Mouse (Mus musculus) intestine, embryonic 15.5 days (tissue): ENCODE measurements around the gene Ccr4. TPM values are rescaled to one million over a fixed set of nuclear protein-coding genes. Genes with fewer than 3 reads are reported as not detected.
A peak's percentile ranks its signal among the peaks of the same experiment; 100 is the strongest.

Experiments
- ATAC-seq: fragments of 200-750 bp; cut with Nextera tagmentation; 2 replicates; pipeline ENCODE4 v1.8.0; 2017; ENCODE audit warnings: moderate TSS enrichment, moderate library complexity
- H3K27ac ChIP-seq: fragments of 300-500 bp; sonication (generic); 2 replicates; pipeline ENCODE4 v1.5.1; 2015; ENCODE audit warnings: mild to moderate bottlenecking, inconsistent platforms
- H3K27me3 ChIP-seq: fragments of 300-500 bp; sonication (generic); replicated peaks from 2 replicates; pipeline ENCODE4 v1.6.1; 2015; ENCODE audit warnings: inconsistent platforms
- H3K36me3 ChIP-seq: fragments of 300-500 bp; sonication (generic); 2 replicates; pipeline ENCODE4 v1.6.1; 2015; ENCODE audit warnings: inconsistent platforms
- H3K4me1 ChIP-seq: fragments of 300-500 bp; sonication (generic); replicated peaks from 2 replicates; pipeline ENCODE4 v1.6.1; 2015; ENCODE audit warnings: inconsistent platforms
- H3K4me2 ChIP-seq: fragments of 300-500 bp; sonication (generic); replicated peaks from 2 replicates; pipeline ENCODE4 v1.6.1; 2015; ENCODE audit warnings: mild to moderate bottlenecking, inconsistent platforms
- H3K4me3 ChIP-seq: fragments of 300-500 bp; sonication (generic); replicated peaks from 2 replicates; pipeline ENCODE4 v1.5.1; 2015; ENCODE audit warnings: inconsistent platforms
- H3K9ac ChIP-seq: fragments of 300-500 bp; sonication (generic); 2 replicates; pipeline ENCODE4 v1.6.1; 2015; ENCODE audit warnings: inconsistent platforms
- H3K9me3 ChIP-seq: fragments of 300-500 bp; sonication (generic); 2 replicates; pipeline ENCODE4 v1.6.1; 2016; ENCODE audit warnings: inconsistent platforms
- WGBS: fragments of 180-500 bp; shearing (Covaris S2); methylation state at CpG from one replicate; pipeline ENCODE4 v1.1.7; 2015; 5-methylcytosine and 5-hydroxymethylcytosine counted together
- polyA plus RNA-seq: library from polyadenylated mRNA; unstranded; fragments of >200 nt; fragmentation: Nextera tagmentation; extraction: Ambion mirVana; gene quantifications from 2 replicates; pipeline ENCODE4 v1.2.1, GENCODE M21; 2015

Gene Ccr4
- polyA plus RNA-seq, 1 experiment from 2014 or later = 0.63 TPM

DNA sequence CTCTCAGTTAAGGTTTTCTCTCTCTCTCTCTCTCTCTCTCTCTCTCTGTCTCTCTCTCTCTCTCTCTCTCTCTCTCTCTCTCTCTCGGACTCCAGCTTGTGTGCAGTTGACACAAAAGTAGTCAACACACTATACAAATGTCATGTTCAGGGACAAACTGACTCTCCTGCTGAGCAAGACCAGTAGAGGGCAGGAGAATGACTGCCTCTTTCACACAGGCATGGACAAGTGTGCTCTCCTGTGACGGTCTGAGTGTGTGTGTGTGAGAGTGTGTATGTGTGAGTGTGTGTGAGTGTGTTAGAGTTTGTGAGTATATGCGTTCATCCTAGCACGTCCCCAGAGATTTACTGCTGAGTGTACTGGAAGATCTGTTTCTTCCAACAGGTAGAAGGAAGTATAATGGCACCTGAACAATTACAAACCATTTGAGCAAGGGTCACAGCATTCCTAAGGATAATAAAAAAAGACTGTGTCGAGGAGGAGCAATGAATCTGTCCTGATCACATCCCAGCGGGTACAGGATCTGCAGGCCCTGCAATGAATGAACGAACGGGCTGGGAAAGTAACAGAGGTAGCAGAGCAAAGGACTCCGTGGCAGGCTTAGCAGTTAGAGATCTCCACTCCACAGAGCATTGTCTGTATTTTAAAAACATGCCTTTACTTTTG lies 14.2 kb upstream of the Ccr4 start:
- Histone ChIP-seq H3K9ac (no peak overlapping the region), H3K4me3 (no peak overlapping the region), H3K27ac (peak overlapping the region; percentile 64), H3K9me3 (no peaks in the 10 kb centered on the region), H3K4me2 (peak overlapping the region; percentile 10; the same call in 1 of the 2 replicates), H3K27me3 (no peaks in the 10 kb centered on the region), H3K36me3 (peaks cover 2% of the 10 kb centered on the region), H3K4me1 (peaks cover 19% of the 10 kb centered on the region)
- ATAC-seq = peak; percentile 71
- 37% methylated on average over 9 of the region's 9 CpGs for WGBS

DNA sequence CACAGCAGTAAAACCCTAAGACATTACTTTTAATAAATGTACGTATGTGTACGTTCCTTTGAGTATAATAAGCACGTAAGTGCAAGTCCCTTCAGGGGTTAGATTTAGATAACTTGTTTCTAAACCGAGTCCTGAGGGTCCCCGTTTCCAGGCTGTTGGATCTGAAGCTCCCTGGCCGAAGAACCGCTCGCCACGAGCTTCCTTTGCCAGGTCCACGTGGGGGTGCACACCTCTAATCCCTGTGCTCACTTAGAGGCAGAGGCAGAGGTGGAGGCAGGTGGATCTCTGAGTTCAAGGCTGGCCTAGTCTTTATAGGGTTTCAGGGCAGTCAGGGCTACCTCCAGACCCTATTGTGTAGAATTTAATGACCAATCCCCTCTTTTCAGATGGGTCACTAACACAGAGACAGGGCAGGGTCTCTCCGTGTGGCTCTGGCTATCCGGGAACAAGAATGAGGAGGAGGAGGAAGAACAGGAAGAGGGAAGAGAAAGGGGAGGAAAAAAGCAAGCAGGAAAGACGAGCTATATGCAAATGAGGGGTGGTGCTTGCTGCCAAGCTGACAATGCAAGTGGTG lies 13.3 kb upstream of the Ccr4 start:
- no peak overlapping the region for H3K27ac ChIP-seq
- H3K4me2 ChIP-seq = 0 out of 2 replicates have a peak overlapping the region, but pooled peaks have one; percentile 19
- no peaks in the 10 kb centered on the region for H3K27me3 ChIP-seq
- WGBS = 74% methylated on average over 13 of the region's 13 CpGs
- H3K9ac ChIP-seq = no peak overlapping the region
- H3K9me3 ChIP-seq = no peaks in the 10 kb centered on the region; the same call in 1 of the 2 replicates
- no peak overlapping the region for H3K4me3 ChIP-seq
- no peak for ATAC-seq
- H3K36me3 ChIP-seq = peaks cover 12% of the 10 kb centered on the region
- peaks cover 19% of the 10 kb centered on the region for H3K4me1 ChIP-seq

DNA sequence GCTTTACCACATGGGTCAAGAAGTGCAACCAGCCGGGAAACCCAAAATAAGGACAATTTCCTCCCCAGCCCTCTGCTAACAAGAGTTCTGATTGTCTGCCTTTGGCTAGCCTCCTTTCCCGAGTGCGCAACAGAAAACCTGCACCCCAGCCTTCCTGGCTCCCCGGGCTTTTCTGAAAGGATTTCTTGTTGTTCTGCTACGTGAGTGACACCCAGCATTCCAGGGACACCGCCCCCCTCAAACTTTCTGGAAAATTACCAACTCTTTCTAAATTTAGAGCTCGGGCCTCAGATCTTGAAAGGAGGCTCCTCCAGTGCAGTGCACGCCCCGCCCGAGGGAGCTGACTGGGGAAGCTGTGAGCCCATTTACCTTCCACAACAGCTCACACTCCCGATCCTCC lies 10.6 kb upstream of the Ccr4 start, which contains the start of gene C130032M10Rik:
Gene C130032M10Rik (plus strand): TSS at position 334 of the 400 bp plus-strand sequence.
- H3K9ac ChIP-seq = no peak within 1 kb of the TSS
- WGBS = 70% methylated on average over 11 of the region's 11 CpGs
- peaks cover 3% of the 10 kb centered on the region for H3K9me3 ChIP-seq
- no peak within 1 kb of the TSS for H3K4me3 ChIP-seq
- H3K36me3 ChIP-seq = peaks cover 22% of the 10 kb centered on the region
- ATAC-seq = no peak
- H3K4me1 ChIP-seq = peaks cover 19% of the 10 kb centered on the region
- H3K27me3 ChIP-seq = no peaks in the 10 kb centered on the region
- no peak within 1 kb of the TSS for H3K27ac ChIP-seq
- H3K4me2 ChIP-seq = no peak within 1 kb of the TSS

DNA sequence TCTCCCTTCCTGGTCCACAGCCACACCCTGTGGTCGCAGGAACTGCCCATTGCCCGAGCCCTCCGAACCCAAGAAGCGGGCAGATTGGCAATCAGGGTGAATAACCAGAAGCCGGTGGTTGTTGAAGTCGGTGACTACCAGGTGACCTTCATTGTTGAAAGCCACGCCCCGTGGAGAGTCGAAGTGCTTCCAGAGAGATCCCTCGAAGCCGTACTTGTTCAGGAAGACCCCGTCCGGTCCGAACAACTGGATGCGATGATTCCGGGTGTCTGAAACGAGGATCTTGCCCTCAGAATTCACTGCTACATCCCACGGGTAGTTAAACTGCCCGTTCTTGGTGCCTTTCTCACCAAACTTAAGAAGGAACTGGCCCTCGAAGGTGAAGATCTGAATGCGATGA lies 8.1 kb upstream of the Ccr4 start:
- Histone ChIP-seq H3K4me3 (no peak overlapping the region), H3K9me3 (peaks cover 3% of the 10 kb centered on the region), H3K36me3 (peaks cover 22% of the 10 kb centered on the region), H3K9ac (no peak overlapping the region), H3K27ac (no peak overlapping the region), H3K4me1 (peaks cover 9% of the 10 kb centered on the region; the same call in 1 of the 2 replicates), H3K27me3 (no peaks in the 10 kb centered on the region), H3K4me2 (no peak overlapping the region)
- ATAC-seq = no peak
- WGBS = 98% methylated on average over 21 of the region's 21 CpGs

DNA sequence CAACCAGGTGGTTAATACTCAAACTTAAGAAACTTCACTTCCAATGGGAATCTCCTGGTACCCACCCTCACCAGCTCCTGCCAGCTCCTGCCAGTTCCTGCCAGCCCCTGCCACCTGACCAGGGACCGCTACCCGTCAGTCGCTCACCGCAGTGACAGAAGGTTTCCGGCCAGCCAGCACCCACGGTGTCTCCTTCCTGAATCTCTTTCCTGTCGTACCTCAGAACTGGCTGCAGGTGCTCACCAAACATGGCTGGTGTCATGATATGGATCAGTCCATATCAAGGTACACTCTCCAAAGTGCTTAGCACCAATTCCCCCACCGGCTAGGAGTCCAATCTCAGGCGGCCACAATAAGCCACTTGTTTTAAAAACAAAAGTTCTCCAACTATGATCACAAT lies 5.1 kb upstream of the Ccr4 start:
- Histone ChIP-seq H3K27me3 (no peaks in the 10 kb centered on the region), H3K4me1 (no peaks in the 10 kb centered on the region), H3K9me3 (peaks cover 3% of the 10 kb centered on the region), H3K4me2 (no peak overlapping the region), H3K9ac (no peak overlapping the region), H3K4me3 (no peak overlapping the region), H3K27ac (no peak overlapping the region), H3K36me3 (peaks cover 22% of the 10 kb centered on the region)
- no peak for ATAC-seq
- WGBS = 95% methylated on average over 9 of the region's 9 CpGs

DNA sequence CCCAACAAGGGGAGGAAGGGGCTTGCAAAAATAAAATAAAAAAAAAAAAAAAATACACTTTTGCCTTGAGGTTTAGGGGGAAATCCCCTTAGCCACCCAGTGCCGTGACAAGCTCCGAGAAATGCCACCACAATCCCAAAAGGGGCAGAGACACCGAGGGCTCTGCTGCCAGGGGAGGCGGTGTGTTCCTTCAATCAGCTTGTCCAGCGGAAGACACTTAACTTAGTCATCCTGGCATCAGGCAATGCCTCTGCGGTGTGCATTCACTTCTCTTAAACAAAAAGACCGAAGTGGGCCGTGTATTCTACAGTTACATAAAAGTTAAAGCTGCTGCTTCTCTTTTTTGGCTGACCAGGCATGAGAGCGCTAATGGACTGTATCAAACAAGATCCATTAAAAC lies 2.7 kb upstream of the Ccr4 start:
- no peaks in the 10 kb centered on the region for H3K4me1 ChIP-seq
- H3K36me3 ChIP-seq = peaks cover 5% of the 10 kb centered on the region; the same call in 1 of the 2 replicates
- H3K27me3 ChIP-seq = no peaks in the 10 kb centered on the region
- H3K27ac ChIP-seq = no peak overlapping the region
- no peak overlapping the region for H3K9ac ChIP-seq
- H3K4me3 ChIP-seq = no peak overlapping the region
- H3K9me3 ChIP-seq = 0 out of 2 replicates have a peak, but pooled peaks cover under 1% of the 10 kb centered on the region
- 91% methylated on average over 9 of the region's 9 CpGs for WGBS
- no peak overlapping the region for H3K4me2 ChIP-seq
- ATAC-seq = no peak

DNA sequence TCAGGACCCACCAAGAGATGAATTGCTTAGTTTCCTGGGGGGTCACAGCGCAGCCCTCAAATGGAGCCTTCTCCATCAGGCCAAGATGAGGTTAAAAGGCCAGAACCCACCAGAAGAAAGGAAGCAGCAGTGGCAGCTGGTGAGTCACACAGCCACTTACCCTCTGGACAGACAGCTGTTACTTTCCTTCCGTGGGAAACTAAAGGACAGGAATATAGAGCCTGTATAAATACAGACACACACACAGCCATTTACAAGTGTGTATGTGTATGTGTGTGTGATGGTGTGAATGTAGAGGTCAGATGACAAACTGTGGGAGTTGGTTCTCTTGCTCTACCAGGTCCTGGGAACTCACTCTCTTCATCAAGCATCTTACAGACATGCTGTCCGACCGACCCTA lies 1.8 kb upstream of the Ccr4 start:
- no peak for ATAC-seq

DNA sequence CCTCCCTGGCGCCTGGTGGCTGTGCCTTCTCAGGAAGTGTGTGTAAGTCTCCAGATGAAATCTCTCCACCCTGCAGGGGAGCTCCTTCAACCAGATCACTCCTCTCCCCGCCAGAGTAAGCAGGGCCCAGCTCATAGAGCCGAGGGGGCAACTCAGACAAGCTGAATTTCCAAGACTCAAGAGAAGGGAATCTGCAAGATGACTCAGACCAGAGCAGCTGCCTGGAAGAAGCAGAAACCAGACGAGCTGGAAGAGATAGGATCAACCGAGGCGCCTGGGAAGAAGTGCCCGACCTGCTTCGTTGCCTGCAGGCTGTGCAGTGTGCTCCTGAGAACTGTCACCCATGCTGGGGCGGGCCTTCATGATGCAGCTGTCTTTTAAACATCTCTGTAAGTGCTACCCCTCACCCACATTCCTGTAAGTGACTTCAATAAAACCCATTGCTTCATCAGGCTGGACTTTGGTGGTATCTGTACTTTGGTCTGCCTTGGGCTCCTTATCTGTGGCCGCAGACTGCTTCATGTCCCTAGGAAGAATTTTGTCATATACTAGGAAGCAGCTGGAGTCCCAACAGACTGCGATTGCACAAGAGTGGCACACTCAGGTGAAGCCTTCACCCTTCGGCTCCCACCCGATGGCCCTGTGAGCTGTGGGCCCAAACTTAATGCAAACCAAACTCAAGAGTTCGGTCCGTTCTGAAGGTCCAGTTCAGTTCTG lies 1.8 kb downstream of the Ccr4 start:
- 46% methylated on average over 15 of the region's 15 CpGs for WGBS

More for the DNA sequence above, 1.8 kb upstream of the Ccr4 start:
- H3K4me1 ChIP-seq = no peaks in the 10 kb centered on the region
- H3K9ac ChIP-seq = no peak overlapping the region
- H3K27me3 ChIP-seq = no peaks in the 10 kb centered on the region
- no peaks in the 10 kb centered on the region for H3K9me3 ChIP-seq
- no peaks in the 10 kb centered on the region for H3K36me3 ChIP-seq
- H3K4me3 ChIP-seq = no peak overlapping the region
- 64% methylated on average over 4 of the region's 4 CpGs for WGBS
- no peak overlapping the region for H3K4me2 ChIP-seq
- no peak overlapping the region for H3K27ac ChIP-seq

DNA sequence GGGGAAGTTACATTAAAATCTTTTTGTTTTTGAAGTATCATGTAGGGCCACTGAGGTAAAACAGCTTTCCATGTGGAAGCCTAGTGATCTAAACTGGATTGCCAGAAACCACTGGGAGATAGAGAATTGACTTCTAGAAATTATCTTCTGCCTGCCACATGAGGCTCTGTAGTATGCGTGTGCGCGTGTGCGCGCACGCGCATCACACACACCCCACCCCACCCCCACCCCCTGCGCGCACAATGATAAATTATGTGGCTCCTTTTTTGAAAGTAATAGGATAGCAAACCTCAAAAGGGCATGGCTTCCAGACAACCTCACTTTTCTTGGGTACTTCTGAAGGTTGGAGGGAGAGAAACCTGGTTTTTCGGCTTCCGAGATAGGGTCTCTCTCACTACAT lies 2.8 kb downstream of the Ccr4 start:
- 94% methylated on average over 11 of the region's 11 CpGs for WGBS
- no peak for ATAC-seq

More for the DNA sequence above, 1.8 kb downstream of the Ccr4 start:
- no peaks in the 10 kb centered on the region for H3K4me1 ChIP-seq
- peak; percentile 88 for ATAC-seq
- H3K27ac ChIP-seq = peak overlapping the region; percentile 77
- no peak overlapping the region for H3K4me3 ChIP-seq
- H3K36me3 ChIP-seq = no peaks in the 10 kb centered on the region
- H3K9me3 ChIP-seq = no peaks in the 10 kb centered on the region
- H3K9ac ChIP-seq = no peak overlapping the region
- H3K4me2 ChIP-seq = peak overlapping the region; percentile 30
- H3K27me3 ChIP-seq = no peaks in the 10 kb centered on the region

DNA sequence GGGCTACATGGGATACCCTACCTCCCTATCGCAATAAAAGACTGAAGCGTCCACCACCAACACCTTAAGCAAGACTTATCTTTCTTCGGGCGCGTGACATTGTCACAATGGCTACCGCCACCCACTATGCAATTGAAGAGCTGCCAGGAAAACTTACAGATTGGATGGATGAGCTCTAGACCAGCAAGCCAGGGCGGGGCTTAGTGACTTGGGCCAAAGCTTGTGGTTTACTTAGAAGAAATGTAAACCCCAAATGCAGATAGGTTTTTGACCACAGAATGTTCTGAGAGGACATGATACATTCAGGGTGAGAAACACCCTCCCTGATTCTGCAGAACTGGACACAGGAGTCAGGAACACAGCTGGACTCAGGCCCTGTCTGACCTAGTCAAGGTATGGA lies 3.6 kb downstream of the Ccr4 start:
- 93% methylated on average over 7 of the region's 7 CpGs for WGBS
- Histone ChIP-seq H3K4me1 (no peaks in the 10 kb centered on the region), H3K9me3 (no peaks in the 10 kb centered on the region), H3K27ac (no peak overlapping the region), H3K4me2 (no peak overlapping the region), H3K9ac (no peak overlapping the region), H3K36me3 (no peaks in the 10 kb centered on the region), H3K27me3 (no peaks in the 10 kb centered on the region), H3K4me3 (no peak overlapping the region)
- no peak for ATAC-seq

More for the DNA sequence above, 2.8 kb downstream of the Ccr4 start:
- no peak overlapping the region for H3K27ac ChIP-seq
- no peaks in the 10 kb centered on the region for H3K27me3 ChIP-seq
- no peaks in the 10 kb centered on the region for H3K4me1 ChIP-seq
- no peak overlapping the region for H3K4me2 ChIP-seq
- H3K36me3 ChIP-seq = no peaks in the 10 kb centered on the region
- no peak overlapping the region for H3K9ac ChIP-seq
- no peak overlapping the region for H3K4me3 ChIP-seq
- no peaks in the 10 kb centered on the region for H3K9me3 ChIP-seq

DNA sequence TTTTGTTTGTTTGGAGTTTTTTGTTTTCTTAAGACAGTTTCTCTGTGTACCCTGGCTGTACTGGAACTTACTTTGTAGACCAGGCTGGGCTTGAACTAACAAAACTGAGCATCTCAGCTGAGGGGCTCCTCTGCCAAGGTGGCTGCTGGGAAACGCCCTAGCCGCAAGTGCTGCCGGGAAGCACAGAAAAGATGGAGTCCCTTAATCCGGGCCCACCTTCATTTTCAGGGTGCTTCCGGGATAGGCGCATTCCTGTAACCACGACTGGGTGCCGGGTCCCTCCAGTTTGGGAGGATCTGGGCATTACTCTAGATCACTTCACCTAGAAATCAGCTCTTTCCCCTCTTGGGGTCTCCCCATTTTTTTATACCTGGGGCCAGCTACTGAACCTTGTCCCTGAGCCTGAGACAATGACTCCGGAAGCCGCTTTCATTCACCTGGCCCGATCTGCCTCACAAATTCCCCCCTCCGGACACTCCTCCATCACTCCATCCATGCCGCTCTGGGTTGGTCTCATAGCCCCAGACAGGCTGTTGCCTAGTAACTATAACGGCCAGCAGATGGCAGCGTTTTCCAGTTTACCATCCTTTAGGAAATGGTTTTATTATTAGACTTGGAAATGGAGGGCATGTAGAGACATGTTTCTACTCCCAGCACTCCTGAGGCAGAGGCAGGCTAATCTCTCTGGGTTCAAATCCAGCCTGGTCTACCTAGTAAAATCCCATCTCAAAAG lies 4.8 kb downstream of the Ccr4 start:
- Histone ChIP-seq H3K27ac (no peak overlapping the region), H3K9me3 (no peaks in the 10 kb centered on the region), H3K4me2 (peak overlapping the region; percentile 27; the same call in 1 of the 2 replicates), H3K36me3 (no peaks in the 10 kb centered on the region), H3K4me1 (no peaks in the 10 kb centered on the region), H3K9ac (no peak overlapping the region), H3K4me3 (no peak overlapping the region), H3K27me3 (no peaks in the 10 kb centered on the region)
- ATAC-seq = no peak
- 17% methylated on average over 15 of the region's 15 CpGs for WGBS

DNA sequence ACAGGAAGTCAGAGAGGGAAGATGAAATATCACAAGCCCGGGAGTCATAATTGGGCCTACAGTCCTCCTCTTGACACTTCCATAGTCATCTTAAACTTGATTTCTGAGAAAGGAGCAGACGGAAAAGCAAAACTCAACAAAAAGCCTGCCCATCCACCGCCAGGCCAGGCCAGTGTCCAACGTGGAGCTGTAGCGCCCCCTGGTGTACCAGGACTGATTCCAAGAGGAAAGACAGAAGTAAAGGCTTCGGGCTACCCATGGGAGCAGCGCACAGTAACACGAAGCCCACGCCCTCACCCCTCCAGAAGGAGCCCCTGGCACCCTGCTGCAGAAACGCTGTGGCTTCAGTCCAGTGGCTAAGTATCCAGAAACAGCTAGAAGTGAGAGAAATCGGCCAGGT lies 6.5 kb downstream of the Ccr4 start:
- H3K4me2 ChIP-seq = peak overlapping the region; percentile 47; the same call in 1 of the 2 replicates
- H3K9me3 ChIP-seq = no peaks in the 10 kb centered on the region
- H3K27me3 ChIP-seq = no peaks in the 10 kb centered on the region
- no peak overlapping the region for H3K4me3 ChIP-seq
- H3K4me1 ChIP-seq = no peaks in the 10 kb centered on the region
- H3K9ac ChIP-seq = no peak overlapping the region
- peak; percentile 22; the same call in 1 of the 2 replicates for ATAC-seq
- 7% methylated on average over 11 of the region's 11 CpGs for WGBS
- no peak overlapping the region for H3K27ac ChIP-seq
- no peaks in the 10 kb centered on the region for H3K36me3 ChIP-seq
